Mouse (Mus musculus): ENCODE measurements around the gene Mapt.
"Not testable (repeated sequence)": the region's sequence is repeated elsewhere in the genome, so short reads cannot be mapped to it uniquely, and the experiment has no call there.

Gene Mapt

DNA sequence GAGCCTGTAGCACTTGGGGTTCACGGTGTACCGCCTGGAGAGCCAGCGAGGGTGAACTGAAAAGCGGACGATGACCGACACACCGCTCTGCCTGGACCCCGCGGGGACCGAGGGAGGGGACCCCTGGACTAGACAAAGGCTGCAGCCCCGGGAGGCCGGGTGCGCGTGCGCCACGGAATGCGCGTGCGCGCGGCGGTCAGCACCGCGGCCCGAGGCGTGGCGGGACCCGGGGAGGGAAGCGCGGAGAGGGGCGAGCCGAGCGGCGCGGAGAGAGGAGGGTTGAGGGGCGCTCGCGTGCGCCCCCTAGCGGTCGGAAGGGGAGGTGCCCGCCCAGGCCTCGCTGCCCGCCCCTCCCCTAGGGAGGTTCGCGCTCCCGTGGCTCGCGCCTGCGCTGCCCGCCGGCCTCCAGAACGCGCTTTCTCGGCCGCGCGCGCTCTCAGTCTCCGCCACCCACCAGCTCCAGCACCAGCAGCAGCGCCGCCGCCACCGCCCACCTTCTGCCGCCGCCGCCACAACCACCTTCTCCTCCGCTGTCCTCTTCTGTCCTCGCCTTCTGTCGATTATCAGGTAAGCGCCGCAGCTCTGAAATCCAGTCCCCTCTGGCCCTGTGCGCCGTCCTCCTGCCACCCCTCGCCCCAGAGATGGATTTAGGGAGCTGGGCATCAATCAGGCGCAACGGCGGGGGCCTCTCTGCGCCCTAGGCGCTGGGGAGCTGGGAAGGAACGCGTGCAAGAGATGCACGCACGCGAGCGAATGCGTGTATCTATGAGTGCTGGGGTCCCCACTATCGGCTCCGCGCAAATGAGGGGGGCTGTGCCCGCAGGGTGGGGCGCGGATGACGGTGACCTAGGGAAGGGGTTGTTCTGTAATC, at the start of gene Mapt:
Gene Mapt, plus strand, starts transcription at position 350 of the 871 bp plus-strand sequence.
- DNase-seq (ENCODE audit: low spot score in 2 of 2), result peak; percentile 87 to 90

DNA sequence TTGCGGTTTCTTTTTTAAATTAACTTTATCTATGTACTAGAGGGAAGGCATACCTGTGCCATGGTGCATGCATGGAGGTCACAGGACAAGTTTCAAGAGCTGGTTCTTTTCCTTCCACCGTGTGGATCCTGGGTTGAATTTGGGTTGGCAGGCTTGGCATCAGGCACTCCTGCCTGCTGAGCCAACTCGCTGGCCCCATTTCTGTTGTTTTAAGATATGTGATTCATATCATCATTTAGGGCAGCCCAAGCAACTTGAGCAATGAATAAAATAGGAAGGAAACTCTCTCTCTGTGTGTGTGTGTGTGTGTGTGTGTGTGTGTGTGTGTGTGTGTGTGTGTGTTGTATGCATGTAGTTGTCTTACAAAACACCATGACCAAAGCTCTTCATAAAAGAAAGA, 49.0 kb upstream of the Mapt start:
- DNase-seq (ENCODE audit: low spot score in 2 of 2), result no peak

DNA sequence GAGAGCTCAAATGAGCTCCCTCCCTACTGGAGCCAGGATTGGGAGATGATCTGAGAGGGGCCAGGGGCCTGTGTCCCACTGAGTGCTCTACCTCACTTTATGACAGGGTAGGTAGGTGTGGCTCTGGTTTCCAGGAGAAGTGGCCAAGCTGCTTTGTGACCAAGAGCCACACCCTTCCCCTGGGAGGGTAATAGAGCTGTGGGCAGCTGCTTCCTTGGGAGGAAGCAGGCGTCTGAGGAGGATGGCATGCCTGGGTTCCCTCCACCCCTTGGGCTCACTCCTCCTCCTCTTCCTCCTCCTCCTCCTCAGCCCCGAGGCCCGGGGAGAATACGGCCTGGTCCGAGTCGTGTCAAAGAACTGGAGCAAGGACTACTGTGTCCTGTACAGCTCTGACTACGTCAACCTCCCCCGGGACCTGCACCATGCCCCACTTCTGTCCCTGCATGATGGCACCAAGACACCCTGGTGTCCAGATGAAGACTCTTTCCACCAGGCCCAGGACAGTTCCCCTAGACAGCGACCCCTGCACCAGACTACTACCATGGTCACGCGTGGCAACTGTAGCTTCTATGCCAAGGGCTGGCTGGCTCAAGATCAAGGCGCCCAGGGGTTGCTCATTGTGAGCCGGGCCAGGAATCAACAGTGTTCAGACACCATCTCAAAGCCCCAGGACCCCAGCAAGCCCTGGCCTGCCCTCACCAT, 44.9 kb upstream of the Mapt start, which contains the start of gene Sppl2c:
Gene Sppl2c, plus strand, starts transcription at position 193 of the 702 bp plus-strand sequence.
- DNase-seq (ENCODE audit: low spot score in 2 of 2), result no peak

DNA sequence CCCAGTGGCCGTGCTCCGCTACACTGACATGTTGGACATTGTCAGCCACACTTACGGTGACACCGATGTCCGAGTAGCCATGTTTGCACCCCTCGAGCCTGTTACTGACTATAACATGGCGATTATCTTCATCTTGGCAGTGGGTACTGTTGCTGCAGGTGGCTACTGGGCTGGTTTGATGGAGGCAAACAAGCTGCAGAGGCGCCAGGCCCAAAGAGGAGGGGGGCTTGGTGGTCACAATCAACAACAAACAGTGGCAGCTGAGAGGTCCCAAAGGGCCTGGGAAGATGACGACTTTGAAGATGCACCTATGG, 44.4 kb upstream of the Mapt start:
- no peak for DNase-seq (ENCODE audit: low spot score in 2 of 2)

DNA sequence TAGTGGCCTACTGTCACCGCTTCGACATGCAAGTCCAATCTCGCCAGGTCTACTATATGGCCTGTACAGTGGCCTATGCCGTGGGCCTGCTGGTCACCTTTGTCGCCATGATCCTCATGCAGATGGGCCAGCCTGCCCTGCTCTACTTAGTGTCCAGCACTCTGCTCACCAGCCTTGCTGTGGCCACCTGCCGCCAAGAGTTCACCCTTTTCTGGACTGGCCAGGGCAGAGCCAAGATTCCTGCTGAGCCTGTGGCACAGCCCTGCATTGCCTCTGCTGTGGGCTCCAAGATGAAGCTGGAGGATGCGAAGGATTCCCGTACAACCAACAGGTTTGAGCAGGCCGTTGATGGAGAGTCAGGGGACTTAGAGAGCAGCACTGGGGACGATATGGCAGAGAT, 43.4 kb upstream of the Mapt start:
- no peak for DNase-seq (ENCODE audit: low spot score in 2 of 2)

DNA sequence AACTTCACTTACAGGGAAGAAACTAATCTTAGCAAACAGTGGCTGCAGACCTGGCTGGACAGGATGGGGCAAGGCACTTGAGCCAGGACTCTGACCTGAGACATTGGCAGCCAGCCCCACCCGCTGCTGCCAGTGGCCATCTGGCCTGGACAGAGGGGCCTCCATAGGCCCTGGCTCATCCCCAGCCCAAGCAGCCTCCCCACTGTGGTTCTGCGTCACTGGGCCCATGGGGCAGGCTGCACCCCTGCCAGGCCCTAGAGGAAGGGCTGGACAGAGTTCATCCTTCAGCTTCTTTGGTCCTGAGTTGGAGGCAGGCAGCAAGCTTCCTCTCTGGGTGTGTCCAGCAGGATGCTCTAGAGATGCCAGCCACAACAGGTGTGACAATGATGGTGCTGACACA, 41.2 kb upstream of the Mapt start:
- DNase-seq (ENCODE audit: low spot score in 2 of 2), result no peak

DNA sequence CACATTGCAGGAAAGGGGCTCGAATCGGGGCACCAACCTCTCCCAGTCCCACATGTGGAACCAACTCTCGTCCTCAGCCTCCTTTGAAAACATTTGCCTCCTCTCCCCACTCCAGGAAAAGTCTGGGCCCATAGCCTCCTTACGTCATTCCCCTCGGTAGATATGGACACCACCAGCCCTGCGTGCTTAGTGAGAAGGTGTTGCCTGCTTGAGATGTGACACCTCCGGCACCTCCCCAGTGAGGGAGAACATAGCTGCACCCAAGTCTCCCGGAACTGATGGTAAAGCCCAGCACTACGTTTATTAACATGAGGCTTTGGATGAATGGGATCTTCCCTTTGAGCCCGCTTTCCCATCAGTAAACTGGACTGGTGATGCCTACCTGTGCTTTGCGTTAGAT, 35.8 kb upstream of the Mapt start:
- no peak for DNase-seq (ENCODE audit: low spot score in 2 of 2)

DNA sequence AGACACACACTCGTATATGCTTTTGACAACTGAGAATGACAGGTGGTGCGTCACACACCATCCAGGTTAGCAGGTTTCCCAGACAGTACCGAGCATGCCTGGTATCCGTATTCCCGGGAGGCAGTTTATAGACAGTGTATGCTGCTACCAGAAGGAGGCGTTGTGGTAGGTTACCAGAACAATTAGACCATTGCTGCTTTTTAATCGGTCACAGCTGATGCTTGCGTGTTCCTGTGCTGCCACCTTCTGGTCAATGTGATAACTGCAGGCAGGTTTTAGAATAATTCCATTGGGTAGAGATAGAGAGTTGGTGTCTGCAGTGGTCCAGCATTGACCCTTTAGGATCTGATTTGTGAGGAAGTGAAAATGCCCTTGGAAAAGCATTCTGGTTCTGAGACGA, 35.4 kb upstream of the Mapt start:
- DNase-seq (ENCODE audit: low spot score in 2 of 2), result peak; percentile 57 to 73

DNA sequence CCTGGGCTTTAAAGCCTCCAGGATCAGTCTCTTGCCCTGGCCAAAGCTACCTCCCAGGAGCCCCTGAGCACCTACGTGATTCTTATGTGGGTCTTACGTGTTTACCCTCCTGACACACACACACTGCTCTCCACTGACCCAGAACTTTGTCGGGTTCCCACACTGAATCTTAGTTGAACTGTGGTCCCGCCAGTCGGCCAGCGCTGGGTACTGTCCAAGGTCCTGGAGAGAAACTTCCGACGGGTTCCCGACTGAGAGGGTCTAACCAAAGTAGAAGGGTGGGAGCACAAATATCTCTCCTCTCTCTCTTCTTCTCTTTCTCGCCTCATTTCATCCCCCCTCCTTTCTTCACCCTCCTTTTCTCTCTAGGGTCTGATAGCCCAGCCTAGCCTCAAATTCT, 33.3 kb upstream of the Mapt start:
- no peak for DNase-seq (ENCODE audit: low spot score in 2 of 2)

DNA sequence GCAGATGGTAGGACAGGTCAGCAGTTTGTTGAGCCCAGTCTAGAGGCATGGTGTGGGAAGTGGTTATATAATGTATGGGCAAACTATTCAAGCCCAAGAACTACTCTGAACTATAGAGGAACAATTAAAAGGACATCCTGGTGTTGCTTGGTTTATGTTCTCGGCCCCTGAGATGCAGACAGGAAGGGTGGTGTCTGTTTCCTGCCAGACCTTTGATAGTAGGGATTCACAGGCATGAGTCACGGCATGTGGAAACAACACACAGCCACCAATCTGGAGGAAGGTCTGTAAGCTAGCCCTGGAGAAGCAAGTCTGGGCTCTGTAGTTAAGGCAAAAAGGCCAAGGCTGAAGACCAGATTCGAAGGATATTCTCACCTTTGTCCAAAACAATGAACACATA, 27.9 kb upstream of the Mapt start:
- no peak for DNase-seq (ENCODE audit: low spot score in 2 of 2)

DNA sequence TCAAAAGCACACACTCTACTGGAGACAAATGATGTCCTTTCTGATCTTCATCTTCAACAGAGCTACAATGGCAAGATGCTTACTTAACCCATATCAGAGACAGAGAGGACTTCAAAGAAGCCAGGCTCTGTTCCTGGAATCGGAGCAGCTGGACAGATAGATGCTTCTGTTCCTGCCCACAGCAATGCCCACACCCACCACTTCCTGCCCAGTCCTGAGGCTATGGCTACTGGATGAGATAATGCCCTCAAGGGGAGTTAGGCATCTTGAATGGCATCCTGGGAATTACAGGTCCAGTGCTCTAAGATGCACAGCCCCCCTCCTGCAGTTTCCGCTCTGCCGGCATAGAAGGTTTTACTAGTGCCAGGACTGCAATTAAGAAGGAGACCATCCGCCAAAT, 24.6 kb upstream of the Mapt start:
- DNase-seq (ENCODE audit: low spot score in 2 of 2), result no peak

DNA sequence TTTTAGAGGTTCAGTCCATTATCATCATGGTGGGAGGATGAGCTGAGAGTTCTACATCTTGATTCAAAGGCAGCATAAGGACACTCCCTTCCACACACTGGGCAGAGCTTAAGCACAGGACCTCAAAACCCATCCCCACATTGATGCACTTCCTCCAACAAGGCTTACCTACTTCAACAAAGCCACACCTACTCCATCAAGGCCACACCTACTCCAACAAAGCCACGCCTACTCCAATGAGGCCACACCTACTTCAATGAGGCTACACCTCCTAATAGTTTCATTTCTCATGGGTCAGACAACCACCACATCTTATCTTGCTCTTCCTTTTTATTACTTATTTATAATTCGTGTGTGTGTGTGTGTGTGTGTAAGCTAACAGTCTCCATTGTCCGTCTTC, 22.1 kb upstream of the Mapt start:
- DNase-seq (ENCODE audit: low spot score in 2 of 2), result no peak

DNA sequence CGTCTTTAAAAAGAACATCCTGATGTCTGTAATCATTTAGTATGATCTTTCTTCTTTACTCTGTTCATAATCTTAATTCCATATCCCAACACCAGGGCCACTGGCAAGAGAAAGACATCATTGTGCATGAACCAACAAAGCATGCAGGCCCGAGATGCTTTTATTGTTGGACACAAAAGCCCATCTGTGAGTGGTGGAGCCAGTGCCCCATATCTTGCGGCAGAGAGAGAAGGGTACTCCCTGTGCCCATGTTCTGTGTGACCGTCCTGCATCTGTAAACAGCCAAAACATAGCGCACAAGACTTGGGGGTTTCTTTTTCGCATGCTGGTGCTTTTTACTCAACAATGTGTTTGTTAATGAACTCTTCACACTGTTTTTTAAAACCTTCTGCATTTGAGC, 19.9 kb upstream of the Mapt start:
- no peak for DNase-seq (ENCODE audit: low spot score in 2 of 2)

DNA sequence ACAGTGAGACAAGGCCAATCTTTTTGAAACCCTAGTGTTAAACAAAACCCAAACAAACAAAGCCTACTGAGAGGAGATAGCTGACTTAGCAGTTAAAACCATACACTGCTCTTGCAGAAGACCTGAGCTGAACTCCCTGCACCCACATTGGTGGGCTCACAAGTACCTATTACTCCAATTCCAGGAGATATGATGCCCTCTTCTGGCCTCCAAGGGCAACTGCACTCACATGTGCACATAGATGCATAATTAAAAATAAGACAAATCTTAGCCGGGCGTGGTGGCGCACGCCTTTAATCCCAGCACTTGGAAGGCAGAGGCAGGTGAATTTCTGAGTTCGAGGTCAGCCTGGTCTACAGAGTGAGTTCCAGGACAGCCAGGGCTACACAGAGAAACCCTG, 17.1 kb upstream of the Mapt start:
- DNase-seq (ENCODE audit: low spot score in 2 of 2), result not testable (repeated sequence)

DNA sequence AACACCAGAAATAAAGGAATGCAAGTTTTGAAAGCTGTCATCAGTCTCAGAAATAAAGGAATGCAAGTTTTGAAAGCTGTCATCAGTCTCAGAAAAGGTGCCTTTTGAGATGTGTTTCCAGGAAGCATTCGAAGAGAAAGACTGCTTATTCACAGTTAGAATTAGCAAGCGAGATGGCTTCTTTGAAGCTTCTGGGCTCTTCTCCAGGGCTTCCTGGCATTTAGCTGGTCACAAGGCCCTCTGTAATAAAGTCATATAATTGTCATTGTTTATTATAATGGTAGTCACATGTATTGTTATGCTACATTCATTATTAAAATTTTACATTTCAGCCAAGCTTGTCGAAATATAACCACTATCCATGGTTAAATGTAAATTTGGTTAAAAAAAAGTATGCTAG, 13.1 kb upstream of the Mapt start:
- no peak for DNase-seq (ENCODE audit: low spot score in 2 of 2)

DNA sequence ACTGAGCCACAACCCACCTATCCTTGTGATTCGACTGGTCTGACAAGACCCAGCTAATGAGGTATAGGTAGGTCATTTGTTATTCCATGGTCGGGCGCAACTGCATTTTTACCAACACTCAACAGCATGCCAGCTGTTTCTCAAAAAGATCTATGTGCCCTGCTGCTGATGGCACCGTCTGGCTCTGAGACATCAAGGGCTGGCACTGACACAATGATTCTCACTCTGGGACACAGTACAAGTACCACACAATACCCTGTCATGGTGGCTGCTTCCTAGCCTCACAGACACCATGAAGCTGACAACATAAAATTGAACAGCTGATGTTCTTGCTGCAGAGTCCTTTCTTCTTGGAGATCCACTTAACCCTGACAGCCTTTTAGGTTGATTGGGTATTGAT, 10.9 kb upstream of the Mapt start:
- no peak for DNase-seq (ENCODE audit: low spot score in 2 of 2)

DNA sequence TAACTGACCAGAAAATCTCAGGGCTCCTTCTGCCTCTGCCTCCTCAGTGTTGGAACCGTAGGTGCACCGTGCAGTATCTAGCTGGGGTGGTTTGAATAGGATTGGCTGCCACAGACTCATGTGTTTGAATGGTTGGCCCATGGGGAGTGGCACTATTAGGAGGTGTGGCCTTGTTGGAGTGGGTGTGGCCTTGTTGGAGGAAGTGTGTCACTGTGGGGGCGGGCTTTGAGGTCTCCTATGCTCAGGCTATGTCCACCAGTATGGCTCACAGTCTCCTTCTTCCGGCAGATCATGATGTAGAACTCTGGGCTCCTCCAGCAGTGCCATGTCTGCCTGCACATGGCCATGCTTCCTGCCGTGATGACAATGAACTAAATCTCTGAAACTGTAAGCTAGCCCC, 9.4 kb upstream of the Mapt start:
- DNase-seq (ENCODE audit: low spot score in 2 of 2), result no peak

DNA sequence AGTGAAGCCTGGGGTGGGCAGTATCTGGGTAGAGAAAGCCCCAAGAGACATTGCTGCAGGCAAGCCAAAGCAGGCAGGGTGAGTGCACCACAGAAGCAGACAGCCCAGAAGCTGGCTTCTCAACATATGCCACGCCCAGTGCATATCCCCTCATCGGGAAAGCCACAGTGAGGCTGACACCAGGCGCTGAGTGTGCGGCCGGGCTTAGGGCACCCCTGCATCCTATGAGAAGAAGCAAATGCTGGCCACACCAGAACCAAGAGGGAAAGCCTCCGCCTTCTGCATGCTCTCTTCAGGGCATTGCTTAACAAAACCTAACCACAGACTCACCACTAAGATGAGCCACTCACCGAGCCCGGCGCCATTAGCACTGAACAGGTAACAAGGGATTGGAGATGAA, 7.9 kb upstream of the Mapt start:
- no peak for DNase-seq (ENCODE audit: low spot score in 2 of 2)

DNA sequence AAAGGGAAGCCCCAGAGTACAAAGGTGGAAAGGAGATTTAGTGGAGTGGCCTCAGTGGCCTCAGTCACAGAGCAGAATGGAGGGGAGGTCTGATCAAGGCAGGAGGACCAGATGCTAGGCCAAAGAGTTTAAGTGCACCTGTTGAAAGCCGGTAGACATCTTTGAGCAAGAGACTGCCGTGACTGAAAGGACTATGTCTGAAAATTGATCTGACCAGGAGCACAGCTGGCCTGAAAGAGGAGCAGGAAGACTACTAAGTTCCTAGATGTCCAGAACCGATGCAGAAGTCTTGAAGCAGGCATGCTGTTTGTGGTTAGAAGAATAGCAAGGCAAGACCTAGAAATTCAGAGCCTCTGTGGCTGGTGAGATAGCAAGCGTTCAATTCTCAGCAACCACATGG, 1.8 kb upstream of the Mapt start:
- DNase-seq (ENCODE audit: low spot score in 2 of 2), result no peak

DNA sequence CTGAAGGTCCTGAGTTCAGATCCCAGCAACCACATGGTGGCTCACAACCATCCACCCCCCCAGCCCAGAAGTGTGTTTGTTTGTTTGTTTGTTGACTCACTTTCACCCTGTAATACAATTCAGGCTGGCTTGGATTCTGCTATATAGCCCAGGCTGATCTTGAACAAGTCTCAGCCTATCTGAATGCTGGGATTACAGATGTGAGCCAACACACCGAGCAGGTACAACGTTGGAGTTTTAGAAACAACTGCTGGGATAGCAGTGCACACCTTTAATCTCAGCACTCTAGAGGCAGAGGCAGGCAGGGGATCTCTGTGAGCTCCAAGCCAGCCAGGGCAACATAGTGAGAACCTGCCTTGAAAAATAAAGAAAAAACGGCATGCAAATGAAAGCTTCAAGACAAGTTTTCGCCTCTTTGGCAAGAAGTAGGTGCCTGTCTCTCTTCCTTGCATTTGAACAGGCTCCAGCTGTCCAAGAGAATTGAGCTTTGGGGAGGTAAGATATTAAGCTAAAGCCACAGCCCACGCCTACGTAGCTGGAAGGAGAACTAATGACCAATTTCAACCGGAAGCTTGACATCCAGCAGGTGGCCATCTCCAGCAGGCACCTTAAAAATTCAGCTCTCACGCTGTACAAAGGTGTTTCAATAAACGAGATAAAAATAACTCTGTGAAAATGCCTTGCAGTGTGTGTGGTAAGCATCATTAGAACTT, 968 bp upstream of the Mapt start:
- DNase-seq (ENCODE audit: low spot score in 2 of 2), result peak in 1 of 2 experiments; percentile 10

DNA sequence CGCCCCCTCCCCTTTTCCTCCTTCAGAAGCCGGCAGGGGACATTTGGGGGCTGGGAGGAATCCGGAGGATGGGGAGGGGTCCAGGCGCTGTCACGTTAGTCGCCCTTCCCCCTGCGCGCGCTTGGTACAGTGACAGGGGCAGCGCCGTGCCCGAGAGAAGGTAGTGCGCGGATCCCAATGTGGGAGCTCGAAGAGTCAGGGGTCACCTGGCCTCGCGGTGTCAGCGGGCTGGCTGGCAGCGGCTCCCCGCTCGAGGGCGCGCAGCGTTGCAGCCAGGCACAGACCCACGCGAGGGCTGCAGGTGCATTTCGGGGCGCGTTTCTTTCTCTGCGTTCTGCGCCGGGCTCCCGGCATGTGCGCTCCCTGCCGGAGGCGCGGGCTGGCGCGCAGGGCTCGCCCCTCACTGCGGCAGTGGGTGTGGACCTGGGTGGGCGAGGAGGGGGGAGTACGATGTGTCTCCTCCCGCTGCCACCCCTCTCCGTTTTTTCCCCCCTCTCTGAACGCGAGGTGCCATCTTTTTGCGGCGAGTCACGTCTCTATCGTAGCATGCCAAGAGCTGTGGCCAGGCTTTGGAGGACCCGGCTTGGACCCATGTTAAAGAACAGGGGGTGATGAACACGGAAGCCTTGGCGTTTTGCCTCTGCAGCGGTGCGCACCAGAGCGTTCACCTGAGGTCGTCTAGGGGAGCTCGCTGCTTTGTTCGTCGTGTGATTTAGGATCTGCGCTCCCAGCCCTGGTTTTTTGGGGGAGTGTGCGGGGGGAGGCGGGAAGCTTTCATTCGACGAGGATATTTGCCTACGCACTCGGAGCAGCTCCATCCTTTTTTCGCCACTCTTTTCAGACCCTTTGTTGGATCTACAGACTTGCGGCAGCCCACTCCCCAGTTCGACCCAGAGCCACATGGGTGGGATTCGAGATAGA, 1.2 kb downstream of the Mapt start:
- peak in 1 of 2 experiments; percentile 28 for DNase-seq (ENCODE audit: low spot score in 2 of 2)

DNA sequence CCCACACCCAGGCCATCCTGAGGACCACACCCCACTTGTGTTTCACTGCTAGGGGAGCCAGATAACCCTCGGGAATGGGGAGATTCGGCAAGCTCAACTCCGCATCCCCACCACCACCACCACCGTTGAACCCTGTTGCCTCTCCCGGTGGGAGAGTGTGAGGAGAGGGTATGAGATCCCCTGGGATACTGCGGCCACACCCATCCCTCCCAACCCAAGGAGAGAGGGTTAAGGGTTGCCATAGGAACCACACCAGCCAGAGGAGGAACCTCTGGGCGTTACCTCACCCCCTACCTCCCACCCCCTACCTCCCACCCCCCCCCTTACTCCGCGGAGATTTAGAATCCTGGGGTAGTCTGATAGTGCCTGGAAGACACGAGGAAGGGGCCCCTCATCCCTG, 1.9 kb downstream of the Mapt start:
- no peak for DNase-seq (ENCODE audit: low spot score in 2 of 2)
